Mouse (Mus musculus) liver, adult 10 weeks (tissue): ENCODE measurements around the gene Cp. TPM values are rescaled to one million over a fixed set of nuclear protein-coding genes. Genes with fewer than 3 reads are reported as not detected.

Source experiments
- polyA plus RNA-seq: library from polyadenylated mRNA; stranded (reverse); fragments of 350-450 nt; fragmentation: Illumina TruSeq; extraction: RNeasy Lipid Tissue Mini Kit (QIAGEN cat#74804); gene quantifications from one replicate; pipeline ENCODE4 v1.2.3, GENCODE M21; 2014; ENCODE audit warnings: low read depth, low replicate concordance

Cp gene
- 2,112 TPM for polyA plus RNA-seq

GRCm38 (mm10) chr3:19956885-19957284 is at the start of gene Cp:
Cp (plus strand) TSS chr3:19957054.

DNA sequence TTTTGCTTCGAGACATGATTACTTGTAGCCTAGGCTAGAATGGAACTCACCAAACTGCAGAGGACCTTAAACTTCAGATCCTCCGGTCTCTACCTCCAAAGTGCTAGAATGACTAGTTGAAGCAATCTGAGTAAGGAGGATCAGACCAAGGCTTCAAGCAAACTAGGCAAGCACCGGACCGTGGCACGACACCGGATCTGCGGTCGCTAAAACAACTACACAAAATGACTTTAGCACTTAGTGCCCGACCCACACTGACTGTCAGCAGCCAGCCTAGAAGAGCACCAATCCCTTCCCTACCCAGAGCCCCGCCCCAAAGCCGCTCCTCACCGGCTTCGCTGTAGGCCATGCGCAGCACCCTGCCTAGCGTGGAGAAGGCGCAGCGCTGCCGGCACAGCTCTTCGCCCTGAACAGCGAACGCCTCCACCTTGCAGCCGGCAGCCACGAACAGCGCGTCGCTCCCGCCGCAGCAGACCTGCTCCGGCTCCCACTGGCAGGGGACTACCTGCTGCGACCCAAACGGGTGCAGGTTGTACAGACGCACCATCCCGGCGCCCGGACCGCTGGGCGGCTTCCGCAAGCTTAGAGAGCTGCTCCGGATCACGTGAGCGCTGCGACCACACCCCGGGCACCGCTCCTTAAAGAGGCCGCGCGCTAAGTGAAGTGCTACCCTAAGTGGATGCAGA is 78.0 kb downstream of the Cp start, which contains the start of gene Hps3:
Gene Hps3 (minus strand): TSS at position 597 of the 686 bp plus-strand sequence.

GRCm38 (mm10) chr3:20057306-20058196 is 100.7 kb downstream of the Cp start, which contains the start of gene Hltf:
Hltf (plus strand) TSS chr3:20057811.

Other genes starting within 250 kb of the Cp start
- gene Hps3, start 78.3 kb downstream of the Cp start, polyA plus RNA-seq = 11.0 TPM
- gene Hltf, start 100.8 kb downstream of the Cp start, polyA plus RNA-seq = 18.2 TPM
- gene Gyg, start 198.3 kb downstream of the Cp start, polyA plus RNA-seq = 14.4 TPM